Mouse (Mus musculus): ENCODE results near the gene Nepn.

Gene Nepn

GRCm38 (mm10) chr10:52407526-52407925, 18.8 kb downstream of the Nepn start:
- no peak for DNase-seq

GRCm38 (mm10) chr10:52415020-52415419, 26.2 kb downstream of the Nepn start:
- no peak for DNase-seq

GRCm38 (mm10) chr10:52416458-52416857, 27.7 kb downstream of the Nepn start:
- DNase-seq, result no peak

- peak; percentile 99 for DNase-seq
Observed at GRCm38 (mm10) chr10:52417299-52417997, 28.7 kb downstream of the Nepn start, which contains the start of gene Nus1. Gene Nus1, plus strand, starts transcription at chr10:52417547.

- DNase-seq, result peak in 1 of 2 experiments; percentile 13
Observed at GRCm38 (mm10) chr10:52417998-52418860, 29.5 kb downstream of the Nepn start.

GRCm38 (mm10) chr10:52418931-52419330, 30.2 kb downstream of the Nepn start:
- no peak for DNase-seq

- DNase-seq, result no peak
Observed at GRCm38 (mm10) chr10:52419402-52419801, 30.6 kb downstream of the Nepn start.

GRCm38 (mm10) chr10:52420526-52420925, 31.8 kb downstream of the Nepn start:
- DNase-seq, result no peak

GRCm38 (mm10) chr10:52421716-52422115, 32.9 kb downstream of the Nepn start:
- no peak for DNase-seq

GRCm38 (mm10) chr10:52423097-52423496, 34.3 kb downstream of the Nepn start:
- DNase-seq, result no peak

- DNase-seq, result no peak
Observed at GRCm38 (mm10) chr10:52426314-52426980, 37.7 kb downstream of the Nepn start.

- DNase-seq, result no peak
Observed at GRCm38 (mm10) chr10:52427634-52428415, 39.1 kb downstream of the Nepn start.

- no peak for DNase-seq
Observed at GRCm38 (mm10) chr10:52430953-52431352, 42.2 kb downstream of the Nepn start.

GRCm38 (mm10) chr10:52434836-52435235, 46.1 kb downstream of the Nepn start:
- DNase-seq, result no peak

All from cerebellum, postnatal 14 days (tissue).